Mouse (Mus musculus): ENCODE data around the gene Ccdc22.

The Ccdc22 gene

GRCm38 (mm10) chrX:7604879-7605574, at the start of gene Ccdc22:
TSS of gene Ccdc22 (minus strand) at chrX:7605517.
- DNase-seq (ENCODE audit: low spot score) = peak; percentile 52

- peak; percentile 49 for DNase-seq (ENCODE audit: low spot score)
These were observed 43.5 kb upstream of the Ccdc22 start for GRCm38 (mm10) chrX:7648671-7649304.

GRCm38 (mm10) chrX:7645349-7645748, 40.0 kb upstream of the Ccdc22 start:
- peak; percentile 74 for DNase-seq (ENCODE audit: low spot score)

- DNase-seq (ENCODE audit: low spot score) = no peak
These were observed 35.5 kb upstream of the Ccdc22 start for GRCm38 (mm10) chrX:7640785-7641184.

- no peak for DNase-seq (ENCODE audit: low spot score)
These were observed 34.4 kb upstream of the Ccdc22 start for GRCm38 (mm10) chrX:7639536-7640325.

GRCm38 (mm10) chrX:7638401-7639091, 33.2 kb upstream of the Ccdc22 start, which contains the start of gene Syp:
TSS of gene Syp (plus strand) at chrX:7638471.
- DNase-seq (ENCODE audit: low spot score) = peak; percentile 64

- no peak for DNase-seq (ENCODE audit: low spot score)
These were observed 29.8 kb upstream of the Ccdc22 start for GRCm38 (mm10) chrX:7635101-7635500.

- DNase-seq (ENCODE audit: low spot score) = no peak
These were observed 27.2 kb upstream of the Ccdc22 start for GRCm38 (mm10) chrX:7632560-7632959.

- no peak for DNase-seq (ENCODE audit: low spot score)
These were observed 12.7 kb upstream of the Ccdc22 start for GRCm38 (mm10) chrX:7617889-7618551.

- no peak for DNase-seq (ENCODE audit: low spot score)
These were observed 5.4 kb upstream of the Ccdc22 start for GRCm38 (mm10) chrX:7610536-7611258.

GRCm38 (mm10) chrX:7610035-7610434, 4.7 kb upstream of the Ccdc22 start:
- no peak for DNase-seq (ENCODE audit: low spot score)

- no peak for DNase-seq (ENCODE audit: low spot score)
These were observed 1.5 kb upstream of the Ccdc22 start, which contains the start of gene Cacna1f for GRCm38 (mm10) chrX:7606783-7607182. TSS of gene Cacna1f (plus strand) at chrX:7607083.

- DNase-seq (ENCODE audit: low spot score) = no peak
These were observed 241 bp upstream of the Ccdc22 start for GRCm38 (mm10) chrX:7605575-7605941.

GRCm38 (mm10) chrX:7604004-7604403, 1.3 kb downstream of the Ccdc22 start:
- no peak for DNase-seq (ENCODE audit: low spot score)

GRCm38 (mm10) chrX:7595371-7595770, 9.9 kb downstream of the Ccdc22 start:
- no peak for DNase-seq (ENCODE audit: low spot score)

- no peak for DNase-seq (ENCODE audit: low spot score)
These were observed 19.0 kb downstream of the Ccdc22 start for GRCm38 (mm10) chrX:7586356-7586755.

- DNase-seq (ENCODE audit: low spot score) = no peak
These were observed 21.4 kb downstream of the Ccdc22 start for GRCm38 (mm10) chrX:7583881-7584280.

- no peak for DNase-seq (ENCODE audit: low spot score)
These were observed 24.2 kb downstream of the Ccdc22 start for GRCm38 (mm10) chrX:7581151-7581550.

GRCm38 (mm10) chrX:7574885-7575231, 30.5 kb downstream of the Ccdc22 start:
- no peak for DNase-seq (ENCODE audit: low spot score)

- DNase-seq (ENCODE audit: low spot score) = peak; percentile 76
These were observed 31.0 kb downstream of the Ccdc22 start, which contains the start of gene Ppp1r3f for GRCm38 (mm10) chrX:7574087-7574884. TSS of gene Ppp1r3f (minus strand) at chrX:7574283.
